Mouse (Mus musculus): Measurements from ENCODE around the gene Pou5f2.

The Pou5f2 gene

DNA sequence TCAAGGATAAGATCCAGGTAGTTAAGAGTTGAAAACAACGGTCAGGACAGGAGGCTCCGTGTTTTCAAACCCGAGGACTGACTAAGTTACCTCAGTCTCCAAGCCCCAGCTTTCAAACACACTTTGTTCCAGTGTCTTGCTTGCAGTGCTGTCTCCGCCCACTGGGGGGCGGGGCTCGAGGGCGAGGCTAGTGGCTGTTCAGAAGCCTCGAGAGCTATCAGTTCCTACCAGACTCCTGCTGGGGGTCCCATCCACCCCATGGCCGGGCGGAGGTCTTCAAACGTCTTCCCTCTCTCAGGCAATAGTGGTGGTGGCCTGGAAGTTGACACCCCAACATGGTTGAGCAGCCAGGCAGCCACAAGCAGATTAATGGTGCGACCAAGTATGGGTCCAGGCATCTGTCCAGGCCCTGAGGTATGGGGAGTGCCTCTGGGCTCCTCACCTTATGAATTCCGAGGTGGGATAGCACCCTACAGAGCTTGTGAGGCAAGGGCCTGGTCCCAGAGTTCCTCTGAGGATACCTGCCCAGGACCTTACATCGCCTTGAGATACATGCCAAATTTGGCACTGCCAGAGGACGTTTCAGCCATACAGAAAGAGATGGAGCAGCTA is at the start of gene Pou5f2:
Pou5f2 (plus strand) TSS at position 220 of the 612 bp plus-strand sequence.
- DNase-seq: peak; percentile 71

DNA sequence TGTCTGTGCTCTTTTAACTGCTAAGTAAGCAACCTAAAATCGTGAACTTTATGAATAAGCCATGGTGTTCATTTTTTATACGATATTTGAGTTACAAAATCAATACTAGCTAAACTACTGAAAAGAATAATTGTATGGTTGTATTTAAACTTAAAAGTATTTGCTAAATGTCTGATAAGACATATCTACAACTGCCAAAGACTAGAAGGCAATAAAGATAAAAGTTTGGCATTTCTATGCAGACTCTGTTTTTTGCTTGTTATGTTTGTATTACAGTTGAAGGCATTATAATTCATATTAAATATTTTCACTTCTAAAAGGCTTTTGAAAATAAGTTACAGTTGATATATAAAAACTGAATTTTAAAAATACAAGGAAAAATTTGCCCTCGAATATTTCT is 48.5 kb upstream of the Pou5f2 start:
- no peak for DNase-seq

DNA sequence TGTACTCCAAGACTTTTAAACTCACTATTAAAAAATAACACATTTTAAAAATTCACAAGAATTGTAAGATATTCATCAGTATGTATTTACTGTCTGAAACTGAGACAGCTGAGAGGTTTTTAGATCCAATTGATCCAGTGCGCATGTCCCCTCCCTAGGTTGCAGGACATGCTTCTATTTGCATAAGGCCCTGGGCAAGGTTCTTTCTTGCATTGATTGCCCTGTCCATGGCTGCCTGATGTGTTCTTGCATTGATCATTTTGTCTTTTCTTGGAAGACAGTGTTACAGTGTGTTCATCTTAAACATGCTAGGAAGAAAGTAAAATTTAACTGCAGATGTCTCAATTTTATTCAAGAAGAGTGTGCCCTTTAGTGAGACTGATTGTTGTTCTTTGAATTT is 47.6 kb upstream of the Pou5f2 start:
- DNase-seq: no peak

DNA sequence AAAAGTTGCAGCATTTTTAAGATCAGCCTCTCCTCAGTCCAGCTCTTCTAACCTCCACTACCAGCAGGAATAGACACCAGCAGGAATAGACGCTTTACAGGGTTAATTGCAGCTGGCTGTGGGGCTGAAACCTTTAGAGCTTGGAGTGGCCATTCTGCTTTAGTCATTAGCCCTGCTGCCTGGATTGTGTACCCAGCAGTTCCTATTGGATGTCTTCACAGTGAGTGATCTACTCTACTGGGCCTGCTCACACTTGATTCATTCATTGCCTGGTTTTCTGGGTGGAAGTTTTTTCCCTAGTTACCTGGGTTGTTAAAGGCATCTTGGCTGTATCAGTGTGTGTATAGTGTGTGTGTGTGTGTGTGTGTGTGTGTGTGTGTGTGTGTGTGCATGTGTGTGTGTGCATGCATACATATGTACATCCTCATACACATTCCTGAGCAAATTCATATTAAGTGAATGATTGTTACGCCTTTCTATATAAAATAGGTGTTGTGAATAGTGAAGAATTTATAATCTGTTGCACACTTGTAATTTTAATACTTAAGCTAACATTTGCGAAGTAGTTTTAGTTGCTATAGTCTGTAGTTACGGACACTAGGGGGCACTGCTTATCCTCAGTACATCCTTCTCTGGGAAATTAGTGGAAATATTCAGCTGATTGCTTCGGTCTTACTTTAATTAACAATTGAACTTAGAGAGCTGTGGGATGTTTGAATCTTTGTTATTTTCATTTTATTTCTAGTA is 42.4 kb upstream of the Pou5f2 start:
- no peak for DNase-seq

DNA sequence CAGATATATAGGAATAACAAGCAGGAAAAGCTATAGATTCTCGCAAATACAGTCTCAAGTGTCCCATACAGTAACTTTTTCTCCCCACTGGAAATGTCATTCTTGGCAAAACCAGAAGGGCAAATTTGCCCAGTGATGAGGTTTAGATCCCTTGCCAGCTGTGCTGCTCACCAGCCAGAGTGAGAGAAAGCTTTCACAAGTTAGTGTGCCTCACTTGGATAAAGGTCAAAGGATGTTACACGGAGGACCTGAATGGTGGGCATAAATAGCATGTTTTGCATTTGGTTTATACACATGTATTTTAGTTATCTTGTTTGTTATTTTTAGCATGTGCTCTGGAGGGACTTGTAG is 41.9 kb upstream of the Pou5f2 start:
- DNase-seq: no peak

DNA sequence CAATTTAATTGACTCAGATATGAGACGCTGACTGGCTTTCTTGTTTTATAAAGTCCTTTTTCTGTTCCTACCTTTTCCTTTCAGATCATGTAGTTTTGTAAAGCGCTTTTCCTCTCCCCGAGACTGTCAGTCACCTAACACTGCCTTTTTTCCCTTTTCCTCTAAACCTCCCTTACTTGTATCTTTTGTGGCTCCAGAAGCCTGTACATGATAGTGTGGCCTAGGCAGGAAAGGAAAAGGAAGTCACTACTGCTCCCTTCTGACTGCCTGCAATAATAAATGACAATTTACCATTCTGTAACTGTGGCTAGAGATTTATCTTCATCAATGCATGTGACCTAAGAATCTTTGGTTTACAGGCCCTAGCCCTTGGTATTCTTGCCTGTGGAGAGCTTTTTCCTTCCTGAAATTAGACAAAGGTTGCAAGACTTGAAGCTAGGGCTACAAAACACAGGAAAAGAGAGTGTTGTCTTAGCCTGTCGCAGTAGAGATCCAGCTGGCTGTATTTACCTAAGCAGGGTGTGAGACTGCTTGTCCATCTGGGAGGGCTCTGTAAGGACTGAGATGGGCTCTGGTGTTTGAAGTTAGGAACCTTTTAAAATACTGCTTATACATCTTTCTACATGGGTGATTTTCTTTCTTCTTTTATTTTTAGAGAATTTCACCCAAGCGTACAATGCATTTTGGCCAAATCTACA is 33.4 kb upstream of the Pou5f2 start:
- no peak for DNase-seq

DNA sequence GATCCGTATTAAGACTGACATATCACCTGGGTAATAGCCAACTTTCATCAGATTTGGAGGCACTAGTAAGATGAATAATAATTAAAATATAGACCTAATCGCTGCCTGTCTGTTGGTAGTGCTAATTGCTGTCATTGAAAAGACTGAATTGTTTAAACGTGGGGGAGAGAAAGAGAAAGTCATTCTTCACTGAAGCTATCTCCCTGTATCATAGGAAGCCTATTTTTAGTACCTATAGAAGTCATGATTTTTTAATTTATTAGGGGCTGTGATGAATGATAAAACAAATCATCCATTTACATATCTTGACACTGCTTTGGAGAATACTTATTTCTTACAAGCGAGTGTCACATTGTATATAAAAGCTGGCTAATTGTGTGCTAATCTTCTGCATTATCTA is 20.1 kb upstream of the Pou5f2 start:
- DNase-seq: no peak

DNA sequence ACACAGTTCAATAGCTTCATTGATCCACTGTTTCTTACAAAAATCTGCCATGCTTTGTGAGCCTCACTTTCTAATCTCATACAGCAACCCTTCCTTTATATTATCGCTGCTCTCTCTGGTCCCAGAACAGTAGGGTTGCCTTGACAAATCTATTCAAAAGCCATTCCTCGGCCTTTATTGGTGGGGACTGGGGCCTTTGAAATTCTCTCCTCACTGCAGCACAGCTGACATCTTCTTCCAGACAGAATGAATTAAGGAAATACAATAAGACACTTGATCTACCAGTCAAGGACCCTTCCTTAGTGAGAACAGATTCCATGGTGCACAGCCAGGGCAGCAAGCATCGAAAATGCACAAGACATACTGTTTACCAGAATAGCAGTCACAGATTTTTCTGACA is 19.4 kb upstream of the Pou5f2 start:
- DNase-seq: no peak

DNA sequence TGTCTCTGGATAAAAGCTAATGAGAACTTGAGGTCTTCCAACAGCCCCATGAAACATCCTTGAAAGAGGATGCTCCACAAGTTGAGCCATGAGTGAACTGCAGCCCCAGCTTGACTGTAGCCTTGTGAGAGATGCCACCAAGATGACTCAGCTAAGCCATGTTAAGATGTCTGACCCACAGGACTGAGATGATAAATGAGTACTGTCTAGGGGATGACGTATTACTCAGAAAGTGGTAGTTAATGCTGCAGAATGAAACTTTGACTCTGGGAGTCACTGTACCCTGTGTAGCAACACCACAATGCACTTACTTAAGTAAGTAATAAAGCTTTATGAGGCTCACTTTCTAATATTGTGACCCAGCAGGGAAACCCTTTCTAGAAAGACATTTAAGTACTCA is 14.5 kb upstream of the Pou5f2 start:
- no peak for DNase-seq

DNA sequence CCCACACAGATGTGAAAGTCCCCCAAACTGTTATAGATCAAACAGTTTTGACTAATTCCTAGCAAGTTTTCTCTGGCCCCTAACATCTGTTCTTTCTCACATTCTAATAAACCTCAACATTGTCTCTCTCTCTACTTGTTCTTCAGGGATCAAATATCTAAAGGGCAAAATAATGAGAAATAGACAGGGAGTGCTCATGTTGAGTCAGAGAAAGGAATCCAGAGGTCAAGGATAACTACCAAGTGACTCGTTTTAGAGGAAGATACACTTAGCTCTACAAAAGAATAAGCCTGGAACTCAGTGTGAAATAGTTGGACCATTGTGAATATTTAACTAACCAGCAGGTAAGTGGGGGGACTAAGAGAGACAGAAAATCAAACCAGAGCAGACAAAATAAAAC is 8.1 kb downstream of the Pou5f2 start:
- no peak for DNase-seq

DNA sequence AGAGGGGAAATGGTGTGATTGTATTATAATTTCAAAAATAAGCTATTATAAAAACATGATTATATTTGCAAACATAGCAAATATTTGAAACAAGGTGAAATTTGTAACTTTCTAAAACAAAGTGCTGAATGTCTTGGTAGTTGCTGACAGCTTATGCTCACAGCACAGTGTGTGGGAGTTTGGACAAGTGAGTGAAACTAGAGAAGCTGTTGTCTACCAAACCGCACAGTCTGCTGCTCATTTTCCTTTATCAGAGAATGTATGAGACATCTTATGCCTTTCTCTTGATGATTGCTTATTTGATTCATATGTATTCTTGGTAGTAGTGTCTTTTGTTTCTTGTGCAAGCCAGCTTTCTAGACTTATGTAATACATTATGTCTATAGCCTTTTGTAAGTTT is 12.5 kb downstream of the Pou5f2 start:
- DNase-seq: no peak

DNA sequence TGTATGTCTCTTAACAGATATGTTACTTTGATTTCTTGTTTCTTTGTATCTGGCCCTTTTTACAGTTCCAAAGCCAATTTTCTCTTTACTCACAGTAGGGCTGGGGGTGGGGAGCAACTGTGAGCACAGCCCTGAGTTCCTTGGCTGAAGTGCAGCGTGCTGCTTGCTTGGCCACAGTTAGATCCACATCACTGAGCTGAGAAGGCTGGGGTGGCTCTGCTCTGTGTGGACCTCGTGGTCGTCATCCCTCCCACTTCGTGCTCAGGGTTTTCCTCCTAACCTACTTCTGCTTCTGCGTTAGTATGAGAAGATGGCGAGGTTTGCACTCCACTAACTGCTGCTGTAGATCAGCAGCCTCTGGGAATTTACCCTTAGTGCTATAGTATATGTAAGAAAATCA is 18.5 kb downstream of the Pou5f2 start:
- no peak for DNase-seq

DNA sequence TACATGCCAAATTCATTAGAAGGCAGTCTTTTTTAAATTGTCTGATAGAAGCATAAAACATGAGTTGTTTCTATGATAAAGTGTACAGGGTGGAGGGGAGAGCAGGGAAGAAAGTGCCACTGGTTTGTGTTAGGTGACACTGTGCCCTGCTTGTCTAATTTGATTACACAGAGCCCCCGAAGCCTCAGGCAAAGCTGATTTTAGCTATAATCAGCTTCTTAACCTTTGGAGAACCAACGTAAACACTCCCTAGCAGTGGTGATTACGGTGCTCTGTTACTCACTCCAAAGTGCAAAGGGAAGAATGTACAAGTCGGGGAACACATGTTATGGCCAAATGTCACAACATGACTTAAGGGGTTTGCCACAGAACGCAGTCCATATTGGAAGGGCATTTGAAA is 20.4 kb downstream of the Pou5f2 start:
- no peak for DNase-seq

Measured in liver (tissue).